Comparison of ENCODE assay signal across 25 mouse cellular contexts in genomic region chr1:105961472-105961871, GRCm38 (mm10). TPM values are rescaled to one million over a fixed set of nuclear protein-coding genes. Genes with fewer than 3 reads are reported as not detected.
DNase-seq lines count a peak whose midpoint lies in the region; ATAC-seq and TF ChIP-seq lines count a peak whose summit lies in the region.
"Had no signal": no experiment of that assay in that cellular context is flagged by ENCODE, and none has a peak within 500 bp of the region (broad histone marks: within the 10 kb centered on the region; RNA-seq: fewer than 3 reads in every experiment).

No protein-coding gene starts in this region.

- no peak for DNase-seq in gastrocnemius, adult 2 months
- DNase-seq in gastrocnemius, adult 18-20 months (ENCODE audit: low spot score): no peak
- no peak for DNase-seq in kidney, adult 18-20 months
- peak; percentile 22 for DNase-seq in skeletal muscle tissue, adult 2 months (ENCODE audit: low read depth, low spot score)
- DNase-seq in adipocyte (ENCODE audit: low spot score): no peak
- DNase-seq: adrenal gland, postnatal 10 days; adrenal gland, postnatal 36 days; cerebellum, adult 18-20 months; cerebellum, adult 9-10 months; cerebellum, postnatal 14 days; forebrain, postnatal 0 days; gastrocnemius, postnatal 10 days; gastrocnemius, postnatal 36 days; heart, adult 2 months; heart, postnatal 14 days; heart, postnatal 4 days had no signal

- H3K4me3 ChIP-seq in gastrocnemius, adult 2 months: no peak overlapping the region
- no peak overlapping the region for H3K4me3 ChIP-seq in kidney, embryonic 16.5 days (ENCODE audit: low read length)
- no peak overlapping the region for H3K4me3 ChIP-seq in intestine, embryonic 15.5 days (replicated peaks)
- H3K4me3 ChIP-seq: embryonic facial prominence, embryonic 12.5 days; embryonic facial prominence, embryonic 15.5 days; heart, adult 2 months; heart, embryonic 10.5 days; heart, embryonic 13.5 days had no signal

- 43% methylated on average over 4 of the region's 4 CpGs for WGBS in kidney, embryonic 16.5 days
- WGBS in intestine, embryonic 15.5 days: 78% methylated on average over 4 of the region's 4 CpGs

- no peaks in the 10 kb centered on the region; the same call in 1 of the 2 replicates for H3K4me1 ChIP-seq in kidney, embryonic 16.5 days (ENCODE audit: insufficient read depth, low read length)
- 0 out of 2 replicates have a peak, but pooled peaks cover 4% of the 10 kb centered on the region for H3K4me1 ChIP-seq in intestine, embryonic 15.5 days (replicated peaks)
- H3K4me1 ChIP-seq: embryonic facial prominence, embryonic 12.5 days; embryonic facial prominence, embryonic 15.5 days had no signal

- peak overlapping the region; percentile 48; the same call in 1 of the 2 replicates for H3K27ac ChIP-seq in gastrocnemius, adult 2 months
- no peak overlapping the region for H3K27ac ChIP-seq in kidney, embryonic 16.5 days (ENCODE audit: low read length)
- 0 out of 2 replicates have a peak overlapping the region, but pooled peaks have one; percentile 20 for H3K27ac ChIP-seq in intestine, embryonic 15.5 days
- H3K27ac ChIP-seq: embryonic facial prominence, embryonic 12.5 days; embryonic facial prominence, embryonic 15.5 days; heart, adult 2 months; heart, embryonic 10.5 days; heart, embryonic 13.5 days; hindbrain, embryonic 14.5 days had no signal

- H3K27me3 ChIP-seq in kidney, embryonic 16.5 days (ENCODE audit: insufficient read depth, low read length): no peaks in the 10 kb centered on the region
- no peaks in the 10 kb centered on the region for H3K27me3 ChIP-seq in intestine, embryonic 15.5 days (replicated peaks)
- H3K27me3 ChIP-seq: embryonic facial prominence, embryonic 12.5 days; embryonic facial prominence, embryonic 15.5 days; heart, embryonic 13.5 days had no signal

- no peaks in the 10 kb centered on the region for H3K9me3 ChIP-seq in kidney, embryonic 16.5 days (ENCODE audit: low read length)
- H3K9me3 ChIP-seq in intestine, embryonic 15.5 days: no peaks in the 10 kb centered on the region
- H3K9me3 ChIP-seq: embryonic facial prominence, embryonic 12.5 days; embryonic facial prominence, embryonic 15.5 days; heart, embryonic 10.5 days had no signal

- intact Hi-C loops in gastrocnemius, adult 2 months (cut with DNase I): no loop called here

- no peak overlapping the region for H3K9ac ChIP-seq in kidney, embryonic 16.5 days (replicated peaks; ENCODE audit: low read length)
- no peak overlapping the region for H3K9ac ChIP-seq in intestine, embryonic 15.5 days
- H3K9ac ChIP-seq: embryonic facial prominence, embryonic 12.5 days; embryonic facial prominence, embryonic 15.5 days; forebrain, postnatal 0 days; heart, embryonic 13.5 days; hindbrain, embryonic 14.5 days had no signal

- no peak for TF ChIP-seq CTCF in gastrocnemius, adult 2 months (IDR thresholded peaks at IDR 0.05)

- peak; percentile 68; the same call in 1 of the 2 replicates for ATAC-seq in kidney, embryonic 16.5 days (ENCODE audit: low FRiP score, low TSS enrichment)
- ATAC-seq in intestine, embryonic 15.5 days: peak; percentile 36; the same call in 1 of the 2 replicates
- ATAC-seq: activated CD4-positive, CD25-positive, alpha-beta regulatory T cell, adult 4 months; forebrain, embryonic 14.5 days; forebrain, postnatal 0 days had no signal

- no peak overlapping the region for H3K4me2 ChIP-seq in kidney, embryonic 16.5 days (replicated peaks; ENCODE audit: low read depth, low read length)
- H3K4me2 ChIP-seq in intestine, embryonic 15.5 days (replicated peaks): no peak overlapping the region
- H3K4me2 ChIP-seq: embryonic facial prominence, embryonic 12.5 days; embryonic facial prominence, embryonic 15.5 days; heart, embryonic 13.5 days; hindbrain, embryonic 14.5 days had no signal

- no peaks in the 10 kb centered on the region for H3K36me3 ChIP-seq in kidney, embryonic 16.5 days (ENCODE audit: insufficient read depth, low read length)
- H3K36me3 ChIP-seq in intestine, embryonic 15.5 days: no peaks in the 10 kb centered on the region
- H3K36me3 ChIP-seq: embryonic facial prominence, embryonic 12.5 days; embryonic facial prominence, embryonic 15.5 days; heart, embryonic 10.5 days; heart, embryonic 13.5 days had no signal

RNA-seq across cellular contexts. Expression of gene Zcchc2, which starts 28.7 kb away (rescaled TPM):
- 10 to 100 TPM in 1 of 2 experiments, 1 to 10 TPM in 1; 6.1 to 11.4 TPM for total RNA-seq in gastrocnemius, adult 2 months (2021)
- 10 to 100 TPM in 1 of 2 experiments, 1 to 10 TPM in 1; 7.9 to 11.4 TPM for total RNA-seq in gastrocnemius, adult 18-20 months (2021)
- 3.0 and 3.8 TPM in 2 replicates for polyA plus RNA-seq in kidney, embryonic 16.5 days (2015; fragmentation: Nextera tagmentation; extraction: Ambion mirVana)
- polyA plus RNA-seq in intestine, embryonic 15.5 days (2015; fragmentation: Nextera tagmentation; extraction: Ambion mirVana): 2.2 and 2.6 TPM in 2 replicates
